Mouse (Mus musculus) liver, adult 2 months (tissue): ENCODE measurements around the gene St6galnac3. TPM values are rescaled to one million over a fixed set of nuclear protein-coding genes. Genes with fewer than 3 reads are reported as not detected.

Source experiments
- DNase-seq: peaks from one replicate; pipeline ENCODE4 v3.0.0-alpha.2; 2011; ENCODE audit warnings: low read depth, low spot score; ENCODE audit errors: extremely low read depth
- H3K27ac ChIP-seq: fragments of 200-500 bp; replicated peaks from 2 replicates; pipeline ENCODE4 v1.5.1; 2012; ENCODE audit warnings: low read depth, mild to moderate bottlenecking, control low read depth, inconsistent platforms, low read length; ENCODE audit not compliant: insufficient read depth
- H3K27me3 ChIP-seq: fragments of 200-500 bp; 2 replicates; pipeline ENCODE4 v1.6.1; 2012; ENCODE audit warnings: mild to moderate bottlenecking, moderate library complexity, low read length, inconsistent platforms; ENCODE audit not compliant: control insufficient read depth, insufficient read depth
- H3K36me3 ChIP-seq: fragments of 200-500 bp; 2 replicates; pipeline ENCODE4 v1.6.1; 2012; ENCODE audit warnings: low read length, inconsistent platforms; ENCODE audit not compliant: control insufficient read depth, insufficient read depth
- H3K4me1 ChIP-seq: fragments of 200-500 bp; 2 replicates; pipeline ENCODE4 v1.6.1; 2011; ENCODE audit warnings: low read length; ENCODE audit not compliant: control insufficient read depth, insufficient read depth
- H3K4me3 ChIP-seq: fragments of 200-500 bp; 2 replicates; pipeline ENCODE4 v1.5.1; 2011; ENCODE audit warnings: low read depth, mild to moderate bottlenecking, control low read depth, low read length, moderate library complexity; ENCODE audit not compliant: insufficient read depth
- H3K79me2 ChIP-seq: fragments of 200-500 bp; 2 replicates; pipeline ENCODE4 v1.6.1; 2012; ENCODE audit warnings: inconsistent platforms, mild to moderate bottlenecking, low read length, moderate library complexity; ENCODE audit not compliant: control insufficient read depth, insufficient read depth
- H3K9ac ChIP-seq: fragments of 200-500 bp; 2 replicates; pipeline ENCODE4 v1.6.1; 2012; ENCODE audit warnings: low read depth, mild to moderate bottlenecking, control low read depth, inconsistent platforms, low read length
- CTCF ChIP-seq: fragments of 200-500 bp; IDR thresholded peaks from 2 replicates; pipeline ENCODE4 v1.5.1; 2011; ENCODE audit warnings: low read depth, low read length, control low read depth
- POLR2A ChIP-seq: fragments of 200-500 bp; IDR thresholded peaks from 2 replicates; pipeline ENCODE4 v1.6.1; 2011; ENCODE audit warnings: low read length, control low read depth; ENCODE audit not compliant: insufficient read depth; ENCODE audit errors: extremely low read depth
- WGBS: fragments of 180-500 bp; shearing (Covaris S2); methylation state at CpG from one replicate; pipeline ENCODE4 v1.1.7; 2018; 5-methylcytosine and 5-hydroxymethylcytosine counted together
- polyA plus RNA-seq: library from polyadenylated mRNA; depleted of rRNA; stranded (reverse); fragments of >200 nt; gene quantifications from 2 replicates; pipeline ENCODE4 v1.2.3, GENCODE M21; 2012
- total RNA-seq: library from RNA; depleted of rRNA; stranded (reverse); fragments of >200 nt; gene quantifications from 2 replicates; pipeline ENCODE4 v1.2.3, GENCODE M21; 2014

The St6galnac3 gene
- total and polyA plus RNA-seq, 2 experiments: 0.24 to 0.83 TPM

GRCm38 (mm10) chr3:153556621-153557020, 168.4 kb downstream of the St6galnac3 start:
- DNase-seq: no peak
- no peaks in the 10 kb centered on the region for H3K79me2 ChIP-seq
- H3K9ac ChIP-seq: no peak overlapping the region
- TF ChIP-seq CTCF: no peak
- no peak for TF ChIP-seq POLR2A
- H3K4me3 ChIP-seq: no peak overlapping the region
- H3K36me3 ChIP-seq: no peaks in the 10 kb centered on the region
- no peaks in the 10 kb centered on the region for H3K27me3 ChIP-seq
- no peaks in the 10 kb centered on the region for H3K4me1 ChIP-seq
- no peak overlapping the region for H3K27ac ChIP-seq
- 61% methylated on average over 11 of the region's 11 CpGs for WGBS

GRCm38 (mm10) chr3:153553712-153554111, 171.3 kb downstream of the St6galnac3 start:
- H3K27ac ChIP-seq: no peak overlapping the region
- no peaks in the 10 kb centered on the region for H3K4me1 ChIP-seq
- H3K27me3 ChIP-seq: no peaks in the 10 kb centered on the region
- 97% methylated on average over 3 of the region's 3 CpGs for WGBS
- no peaks in the 10 kb centered on the region for H3K79me2 ChIP-seq
- no peaks in the 10 kb centered on the region for H3K36me3 ChIP-seq
- no peak overlapping the region for H3K4me3 ChIP-seq
- no peak for TF ChIP-seq CTCF
- no peak for TF ChIP-seq POLR2A
- no peak overlapping the region for H3K9ac ChIP-seq
- no peak for DNase-seq

GRCm38 (mm10) chr3:153553226-153553625, 171.7 kb downstream of the St6galnac3 start:
- no peak overlapping the region for H3K9ac ChIP-seq
- H3K79me2 ChIP-seq: no peaks in the 10 kb centered on the region
- no peak overlapping the region for H3K27ac ChIP-seq
- no peaks in the 10 kb centered on the region for H3K4me1 ChIP-seq
- no peaks in the 10 kb centered on the region for H3K27me3 ChIP-seq
- TF ChIP-seq CTCF: no peak
- TF ChIP-seq POLR2A: no peak
- no peak for DNase-seq
- WGBS: 92% methylated on average over 7 of the region's 7 CpGs
- H3K36me3 ChIP-seq: no peaks in the 10 kb centered on the region
- H3K4me3 ChIP-seq: no peak overlapping the region

- no peak overlapping the region for H3K27ac ChIP-seq
- H3K27me3 ChIP-seq: no peaks in the 10 kb centered on the region
- no peaks in the 10 kb centered on the region for H3K79me2 ChIP-seq
- no peak for DNase-seq
- H3K4me1 ChIP-seq: no peaks in the 10 kb centered on the region
- H3K36me3 ChIP-seq: no peaks in the 10 kb centered on the region
- 80% methylated on average over 7 of the region's 7 CpGs for WGBS
- no peak for TF ChIP-seq CTCF
- no peak for TF ChIP-seq POLR2A
- H3K9ac ChIP-seq: no peak overlapping the region
- H3K4me3 ChIP-seq: no peak overlapping the region
Measured at GRCm38 (mm10) chr3:153546936-153547683, 177.9 kb downstream of the St6galnac3 start.

- no peaks in the 10 kb centered on the region for H3K4me1 ChIP-seq
- H3K4me3 ChIP-seq: no peak overlapping the region
- no peak overlapping the region for H3K27ac ChIP-seq
- WGBS: 87% methylated on average over 14 of the region's 14 CpGs
- H3K79me2 ChIP-seq: no peaks in the 10 kb centered on the region
- no peaks in the 10 kb centered on the region for H3K27me3 ChIP-seq
- no peak overlapping the region for H3K9ac ChIP-seq
- no peak for DNase-seq
- no peaks in the 10 kb centered on the region for H3K36me3 ChIP-seq
- TF ChIP-seq CTCF (no peak), POLR2A (no peak)
Measured at GRCm38 (mm10) chr3:153539851-153540250, 185.1 kb downstream of the St6galnac3 start.

GRCm38 (mm10) chr3:153538396-153538795, 186.6 kb downstream of the St6galnac3 start:
- 33% methylated on average over 2 of the region's 2 CpGs for WGBS
- no peak overlapping the region for H3K9ac ChIP-seq

More at GRCm38 (mm10) chr3:153538396-153538795, 186.6 kb downstream of the St6galnac3 start:
- H3K4me3 ChIP-seq: no peak overlapping the region
- no peak for DNase-seq
- no peak overlapping the region for H3K27ac ChIP-seq
- H3K4me1 ChIP-seq: no peaks in the 10 kb centered on the region
- H3K36me3 ChIP-seq: no peaks in the 10 kb centered on the region
- no peak for TF ChIP-seq POLR2A
- TF ChIP-seq CTCF: no peak
- H3K27me3 ChIP-seq: no peaks in the 10 kb centered on the region
- H3K79me2 ChIP-seq: no peaks in the 10 kb centered on the region
